Mouse (Mus musculus) lung, postnatal 0 days (tissue): ENCODE data around the gene Slc44a5.

Experiments
- CTCF ChIP-seq: IDR thresholded peaks from 2 replicates; pipeline ENCODE4 v1.5.1; 2016; ENCODE audit warnings: antibody characterized with exemption, mild to moderate bottlenecking
- EP300 ChIP-seq: IDR thresholded peaks from 2 replicates; pipeline ENCODE4 v1.6.1; 2016; ENCODE audit warnings: antibody characterized with exemption, mild to moderate bottlenecking, control low read depth

- no peak for TF ChIP-seq CTCF
- TF ChIP-seq EP300, result no peak
Measured at GRCm38 (mm10) chr3:154251486-154251885, 278.2 kb downstream of the Slc44a5 start.
